Mouse (Mus musculus) kidney, adult 2 months (tissue): Measurements from ENCODE around the gene Nsun7.

Experiments
- CTCF ChIP-seq: fragments of 200-500 bp; conservative IDR thresholded peaks from 2 replicates; pipeline ENCODE4 v1.5.1; 2011; ENCODE audit warnings: low read depth, mild to moderate bottlenecking, control low read depth, low read length, moderate library complexity, mixed read lengths; ENCODE audit not compliant: insufficient read depth, insufficient read length
- POLR2A ChIP-seq: fragments of 200-500 bp; IDR thresholded peaks from one replicate; pipeline ENCODE4 v1.6.1; 2011; ENCODE audit warnings: low read depth, low read length, control low read depth

DNA sequence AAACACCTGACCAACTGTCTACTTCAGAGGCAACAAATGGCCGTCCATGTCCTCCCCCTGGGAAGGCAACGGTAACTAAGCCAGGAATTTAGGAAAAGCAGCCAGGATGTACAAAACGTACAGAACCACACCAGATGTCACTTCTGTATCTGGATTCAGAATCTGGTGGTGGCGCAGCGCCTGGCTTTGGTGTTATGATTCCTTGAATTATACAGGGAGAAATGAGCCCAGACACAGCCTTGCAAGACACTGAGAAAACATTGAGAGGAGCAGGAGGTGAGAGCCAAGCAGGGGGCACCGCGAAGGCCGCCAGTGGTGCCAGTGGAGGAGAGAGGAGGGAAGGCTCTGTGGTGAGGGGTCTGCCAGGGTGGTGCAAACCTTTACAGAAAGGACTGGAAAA, 45.8 kb downstream of the Nsun7 start:
- no peak for TF ChIP-seq POLR2A
- TF ChIP-seq CTCF: no peak
